Mouse (Mus musculus) ES-E14 (cell line): Measurements from ENCODE around the gene Pramel1.

Source experiments
- HCFC1 ChIP-seq: IDR thresholded peaks from 2 replicates; pipeline ENCODE4 v1.6.1; 2012; ENCODE audit warnings: low read length, inconsistent platforms, borderline replicate concordance; ENCODE audit not compliant: insufficient read depth
- ZC3H11A ChIP-seq: IDR thresholded peaks from 2 replicates; pipeline ENCODE4 v1.6.1; 2012; ENCODE audit warnings: low read depth, mild to moderate bottlenecking, inconsistent platforms, low read length, borderline replicate concordance
- ZNF384 ChIP-seq: IDR thresholded peaks from 2 replicates; pipeline ENCODE4 v1.6.1; 2012; ENCODE audit warnings: low read depth, low read length, inconsistent platforms

GRCm38 (mm10) chr4:143414121-143414520, 19.9 kb downstream of the Pramel1 start:
- TF ChIP-seq HCFC1 (peak; percentile 50; the same call in 1 of the 2 replicates), ZC3H11A (no peak), ZNF384 (no peak)
